Mouse (Mus musculus): ENCODE measurements at regions not wholly inside any gene's neighbourhood (a gene's known extent, or its start where the extent isn't known, plus 50 kb on each side); places are given as distances from the start of the nearest gene placed in this dataset.

DNA sequence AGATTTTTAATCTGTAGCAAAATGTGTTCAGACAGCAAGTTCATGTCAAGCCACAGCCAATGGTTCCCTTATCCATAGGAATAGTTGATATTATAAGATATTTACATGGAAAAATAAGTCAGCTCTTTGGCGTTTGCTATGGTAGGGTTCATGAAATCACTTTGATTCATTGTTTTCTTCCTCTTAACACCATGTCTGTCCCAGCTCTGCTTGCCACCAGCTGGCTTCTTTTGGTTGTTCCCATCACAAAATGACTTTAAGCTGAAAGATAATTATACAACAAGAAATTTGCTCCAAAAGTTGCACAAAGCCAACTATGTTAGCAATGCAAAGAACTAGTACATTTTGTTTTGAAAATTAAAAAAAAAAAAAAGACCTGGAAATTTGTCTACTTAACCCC is 99.9 kb upstream of the Tcf21 start:
- DNase-seq (ENCODE audit: extremely low spot score) = no peak

- DNase-seq (ENCODE audit: extremely low spot score) = no peak
Observed at GRCm38 (mm10) chr10:22917797-22918196, 97.8 kb upstream of the Tcf21 start.

- DNase-seq (ENCODE audit: extremely low spot score) = no peak
Observed at GRCm38 (mm10) chr10:22915785-22916514, 96.0 kb upstream of the Tcf21 start.

- DNase-seq (ENCODE audit: extremely low spot score) = no peak
Observed at GRCm38 (mm10) chr10:22913112-22913511, 93.1 kb upstream of the Tcf21 start.

GRCm38 (mm10) chr10:22908640-22909039 is 88.7 kb upstream of the Tcf21 start:
- no peak for DNase-seq (ENCODE audit: extremely low spot score)

DNA sequence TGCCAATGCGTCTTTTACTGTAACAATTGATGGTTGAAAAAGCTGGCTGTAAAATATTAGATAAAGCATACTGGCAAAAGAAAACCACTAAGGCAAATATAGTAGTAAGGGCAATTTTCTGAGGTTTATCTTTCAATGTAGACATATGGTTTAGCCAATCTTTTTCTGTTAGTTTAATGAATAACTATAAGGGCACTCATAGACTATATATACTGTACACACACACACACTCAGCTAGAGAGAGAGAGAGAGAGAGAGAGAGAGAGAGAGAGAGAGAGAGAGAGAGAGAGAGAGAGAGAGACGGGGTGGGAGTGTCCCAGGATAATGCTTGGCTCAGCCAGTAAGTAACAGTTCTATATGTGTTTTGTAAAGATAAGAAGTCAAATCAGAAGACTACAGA is 85.3 kb upstream of the Tcf21 start:
- DNase-seq (ENCODE audit: extremely low spot score) = no peak

DNA sequence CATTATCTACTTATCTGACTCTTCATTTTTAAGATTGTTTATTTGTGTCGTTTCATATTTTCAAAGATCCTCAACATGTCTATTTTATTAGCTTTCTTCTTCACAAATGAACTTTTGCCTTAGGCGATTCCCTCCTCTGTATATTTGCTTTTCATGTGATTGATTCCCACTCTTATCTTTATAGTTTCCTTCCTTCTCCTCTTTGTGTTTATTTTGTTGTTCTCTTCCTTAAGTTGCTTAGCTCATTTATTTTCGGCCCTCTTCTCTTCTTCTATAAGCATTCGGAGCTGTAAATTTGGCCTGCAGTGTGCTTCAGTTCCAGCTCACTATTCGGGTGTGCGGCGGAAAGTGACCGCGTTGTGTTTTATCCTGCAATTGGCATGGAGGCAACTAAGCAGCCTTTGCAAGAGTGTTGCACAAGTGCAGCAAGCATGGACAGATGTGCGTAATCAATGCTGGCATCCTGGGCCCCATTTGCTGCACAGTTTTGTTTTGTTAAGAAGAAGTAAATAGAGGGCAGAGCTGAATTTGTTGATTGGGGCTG is 73.5 kb upstream of the Tcf21 start:
- no peak for DNase-seq (ENCODE audit: extremely low spot score)

DNA sequence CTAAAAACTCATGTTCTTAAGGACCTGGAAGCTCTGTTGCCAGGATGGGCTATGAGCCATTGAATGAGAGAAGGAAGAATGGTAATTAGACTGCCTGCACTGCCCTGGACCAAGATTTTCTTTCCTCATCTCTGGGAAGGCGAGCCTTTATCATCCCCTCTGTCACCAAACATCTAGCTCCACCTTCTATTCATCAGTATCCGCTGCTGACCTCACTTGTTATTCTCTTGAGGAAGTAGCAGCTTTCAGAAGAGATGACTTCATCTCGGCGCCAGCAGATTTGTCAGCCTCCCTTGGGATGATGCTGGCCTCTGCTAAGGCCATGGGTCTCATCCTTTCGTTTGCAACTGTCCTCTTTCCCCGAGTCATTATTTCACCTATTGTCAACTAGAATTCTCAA is 67.5 kb upstream of the Tcf21 start:
- DNase-seq (ENCODE audit: extremely low spot score) = no peak

- no peak for DNase-seq (ENCODE audit: extremely low spot score)
Observed at GRCm38 (mm10) chr10:22879714-22880113, 59.7 kb upstream of the Tcf21 start.

- DNase-seq (ENCODE audit: extremely low spot score) = no peak
Observed at GRCm38 (mm10) chr10:22877536-22878130, 57.7 kb upstream of the Tcf21 start.

DNA sequence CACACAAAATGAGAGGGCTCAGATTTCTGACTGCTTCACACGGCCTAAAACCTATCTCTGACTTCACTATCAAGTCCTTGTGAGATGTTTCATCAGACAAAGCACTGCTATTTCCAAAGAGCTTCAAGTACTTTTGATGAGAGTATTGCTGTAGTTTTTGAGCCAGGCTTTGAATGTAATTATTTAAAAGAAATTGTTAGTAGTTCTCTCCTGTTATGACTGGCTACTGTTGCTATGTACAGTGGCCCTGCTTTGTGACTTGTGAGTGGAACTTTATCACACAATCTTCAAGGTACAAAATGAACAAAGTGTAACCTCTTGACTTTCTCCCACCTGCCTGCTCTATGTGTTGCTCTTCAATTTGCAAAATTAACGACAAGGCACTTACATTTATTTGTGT is 57.1 kb upstream of the Tcf21 start:
- DNase-seq (ENCODE audit: extremely low spot score) = no peak

DNA sequence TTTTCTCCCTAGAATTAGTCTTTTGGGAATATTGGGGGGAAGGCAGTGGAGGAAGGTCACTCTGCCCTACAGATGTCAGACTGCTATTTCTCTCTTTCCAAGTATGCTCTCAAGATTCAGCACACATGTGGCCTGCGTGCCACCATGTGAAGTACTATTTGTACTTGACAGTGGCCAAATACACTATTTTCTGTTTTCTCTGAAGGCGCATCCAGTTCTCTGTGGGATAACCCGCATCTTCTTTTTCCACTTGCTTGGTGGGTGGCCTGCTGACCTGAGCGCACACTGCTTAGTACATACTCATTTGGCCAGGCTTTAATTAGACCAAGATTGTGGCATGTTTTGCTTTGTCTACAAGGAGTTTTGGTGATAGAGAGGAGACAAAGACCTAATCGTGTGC is 55.7 kb upstream of the Tcf21 start:
- DNase-seq (ENCODE audit: extremely low spot score) = no peak

DNA sequence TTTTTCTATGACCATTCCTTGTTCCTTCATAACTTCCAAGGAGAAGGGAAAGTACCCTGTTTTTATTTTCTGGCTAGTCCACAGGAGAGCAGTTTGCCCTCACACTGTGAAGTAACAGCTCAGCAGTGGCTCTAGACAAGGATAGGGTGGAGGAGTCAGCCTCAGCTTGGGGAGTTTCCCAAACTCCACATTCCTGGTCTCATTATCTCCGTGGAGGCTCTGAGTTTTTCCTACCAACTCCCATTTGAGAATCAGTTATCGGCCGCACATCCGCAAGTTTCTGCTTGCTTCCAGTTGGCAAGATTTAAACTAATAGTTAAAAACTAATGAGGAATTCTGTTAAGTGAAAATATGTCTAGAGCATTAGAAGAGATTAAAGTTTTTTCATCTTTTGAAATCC is 55.2 kb upstream of the Tcf21 start:
- DNase-seq (ENCODE audit: extremely low spot score) = no peak

Data from embryo, embryonic 9.5 days (tissue).